Mouse (Mus musculus): ENCODE results near the gene Zic5.
"Not testable (repeated sequence)": the region's sequence is repeated elsewhere in the genome, so short reads cannot be mapped to it uniquely, and the experiment has no call there.

Zic5 gene

DNA sequence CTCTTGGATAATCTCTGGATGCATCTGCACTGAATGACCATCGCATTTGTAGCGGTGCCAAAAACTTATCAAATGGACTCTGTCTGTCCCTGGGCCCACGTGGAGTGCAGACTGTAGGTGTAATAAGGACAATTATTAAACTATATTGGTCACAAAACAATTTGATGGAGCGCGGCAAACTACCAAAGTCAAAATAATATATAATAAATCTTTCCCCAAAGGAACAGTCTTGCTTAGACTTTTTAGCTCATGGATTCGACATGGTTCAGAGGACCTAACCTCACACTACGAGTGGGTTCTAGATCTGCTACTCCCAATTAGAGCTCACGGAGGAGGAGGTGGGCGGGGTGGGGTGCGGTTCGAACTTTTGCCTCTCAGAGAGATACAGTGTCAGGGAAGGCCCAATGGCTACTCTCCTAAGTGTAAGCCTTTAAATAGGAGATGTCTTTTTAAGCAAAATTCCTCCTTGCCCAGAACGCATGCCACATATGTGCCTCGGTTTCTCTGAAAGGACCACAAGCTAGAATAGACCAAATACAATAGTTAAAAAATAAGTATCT is 534 bp upstream of the Zic5 start:
- DNase-seq (ENCODE audit: low read depth, low spot score), result no peak

- no peak for DNase-seq (ENCODE audit: low read depth, low spot score)
These were observed 1.1 kb downstream of the Zic5 start for GRCm38 (mm10) chr14:122464351-122464762.

DNA sequence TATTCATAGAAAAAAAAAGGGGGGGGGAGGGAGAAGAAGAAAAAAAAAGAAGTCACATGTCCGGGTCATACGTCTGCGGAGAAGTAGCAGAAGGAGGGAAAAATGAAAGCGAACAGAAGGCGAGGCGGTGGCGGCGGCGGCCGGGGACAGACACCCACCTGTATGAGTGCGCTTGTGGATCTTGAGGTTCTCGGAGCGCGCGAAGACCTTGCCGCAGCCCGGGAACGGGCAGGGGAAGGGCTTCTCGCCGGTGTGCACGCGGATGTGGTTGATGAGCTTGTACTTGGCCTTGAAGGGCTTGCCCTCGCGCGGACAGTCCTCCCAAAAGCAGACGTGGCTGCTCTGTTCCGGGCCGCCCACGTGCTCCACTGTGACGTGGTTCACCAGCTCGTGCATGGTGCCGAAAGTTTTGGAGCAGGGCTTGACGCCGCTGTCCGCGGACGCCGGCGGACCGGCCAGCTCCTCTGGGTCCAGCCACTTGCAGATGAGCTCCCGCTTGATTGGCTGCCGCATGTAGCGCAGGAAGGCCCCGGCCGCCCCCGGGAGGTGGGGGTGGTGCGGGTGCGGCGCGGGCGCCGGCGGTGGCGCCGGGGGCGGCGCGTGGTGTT is 1.6 kb downstream of the Zic5 start:
- not testable (repeated sequence) for DNase-seq (ENCODE audit: low read depth, low spot score)

- DNase-seq (ENCODE audit: low read depth, low spot score), result no peak
These were observed 2.3 kb downstream of the Zic5 start for GRCm38 (mm10) chr14:122463080-122463691.

- DNase-seq (ENCODE audit: low read depth, low spot score), result no peak
These were observed 2.8 kb downstream of the Zic5 start for GRCm38 (mm10) chr14:122462689-122463079.

- DNase-seq (ENCODE audit: low read depth, low spot score), result no peak
These were observed 3.5 kb downstream of the Zic5 start for GRCm38 (mm10) chr14:122461966-122462365.

DNA sequence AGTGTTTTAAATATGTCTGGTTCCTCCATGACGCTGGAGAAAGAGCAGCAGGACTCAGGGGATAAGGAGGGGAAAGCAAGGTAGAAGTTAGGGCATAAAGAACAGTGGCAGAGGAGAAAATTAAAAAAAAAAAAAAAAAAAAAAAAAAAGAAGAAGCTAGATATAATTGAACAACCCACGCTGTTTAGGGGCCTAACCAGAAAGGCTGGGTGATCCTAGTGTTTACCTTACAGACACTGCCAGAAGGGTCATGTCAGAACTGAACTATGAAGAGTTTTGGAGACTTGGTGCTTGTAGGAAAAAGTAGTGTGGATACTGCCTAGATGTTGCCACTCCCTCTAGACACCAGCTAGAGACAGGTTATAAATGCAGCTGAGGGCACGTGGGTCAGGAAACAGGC is 4.0 kb downstream of the Zic5 start:
- no peak for DNase-seq (ENCODE audit: low read depth, low spot score)

DNA sequence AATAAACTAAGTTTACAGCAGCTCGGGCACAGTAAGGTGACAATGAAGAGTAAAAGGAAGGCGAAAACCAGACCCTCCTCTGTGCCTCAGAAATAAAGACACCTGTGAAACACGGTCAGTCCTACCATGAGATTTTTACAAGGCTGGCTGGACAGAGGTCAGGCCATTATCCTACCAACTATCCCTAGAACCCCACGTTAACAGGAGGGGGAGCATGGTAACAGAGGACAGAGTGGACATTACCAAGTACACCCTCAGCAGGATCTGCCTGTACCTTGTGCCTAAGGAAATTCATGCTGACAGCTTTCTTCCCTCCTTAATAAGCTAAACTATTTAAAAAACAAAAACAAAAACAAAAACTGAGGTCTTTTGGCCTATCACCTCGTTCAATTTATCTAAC is 5.3 kb downstream of the Zic5 start:
- no peak for DNase-seq (ENCODE audit: low read depth, low spot score)

- no peak for DNase-seq (ENCODE audit: low read depth, low spot score)
These were observed 5.7 kb downstream of the Zic5 start for GRCm38 (mm10) chr14:122459776-122460175.

GRCm38 (mm10) chr14:122459332-122459731 is 6.1 kb downstream of the Zic5 start:
- DNase-seq (ENCODE audit: low read depth, low spot score), result not testable (repeated sequence)

GRCm38 (mm10) chr14:122455562-122455958 is 9.9 kb downstream of the Zic5 start:
- DNase-seq (ENCODE audit: low read depth, low spot score), result no peak

GRCm38 (mm10) chr14:122454901-122455561 is 10.4 kb downstream of the Zic5 start:
- no peak for DNase-seq (ENCODE audit: low read depth, low spot score)

DNA sequence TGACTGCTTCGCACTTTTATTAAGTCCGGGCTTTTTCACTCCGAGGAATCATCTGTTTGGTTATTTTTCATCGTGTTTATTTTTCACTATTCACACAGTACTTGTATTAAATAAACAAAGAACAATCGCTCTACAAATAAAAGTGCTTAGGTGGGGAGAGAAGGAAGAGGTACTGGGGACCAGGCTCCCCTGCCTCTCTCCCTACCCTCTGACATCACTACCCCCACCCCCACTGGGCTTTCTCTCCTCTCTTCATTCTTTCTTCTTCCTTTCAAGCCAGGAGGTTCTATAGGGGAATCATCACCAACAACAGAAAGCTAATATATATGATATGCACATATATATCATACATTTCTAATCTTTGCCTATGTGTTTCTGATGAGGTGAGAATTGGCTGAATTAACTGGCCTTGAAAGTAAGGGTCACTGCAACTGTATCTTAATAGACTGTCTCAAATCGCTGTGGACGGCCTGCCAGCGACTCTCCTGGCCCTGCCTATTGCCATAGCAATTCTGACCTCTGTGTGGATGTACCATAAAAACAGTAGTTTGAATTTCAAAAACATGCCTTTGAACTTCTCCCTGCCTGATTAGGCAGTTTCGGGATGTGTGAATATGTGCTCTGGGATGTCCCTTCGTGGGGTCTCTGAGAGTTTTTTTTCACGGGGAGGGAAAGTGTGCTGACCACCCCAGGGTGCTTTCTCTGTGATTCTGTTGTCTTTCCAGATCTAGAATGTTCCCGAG is 11.3 kb downstream of the Zic5 start:
- no peak for DNase-seq (ENCODE audit: low read depth, low spot score)

DNA sequence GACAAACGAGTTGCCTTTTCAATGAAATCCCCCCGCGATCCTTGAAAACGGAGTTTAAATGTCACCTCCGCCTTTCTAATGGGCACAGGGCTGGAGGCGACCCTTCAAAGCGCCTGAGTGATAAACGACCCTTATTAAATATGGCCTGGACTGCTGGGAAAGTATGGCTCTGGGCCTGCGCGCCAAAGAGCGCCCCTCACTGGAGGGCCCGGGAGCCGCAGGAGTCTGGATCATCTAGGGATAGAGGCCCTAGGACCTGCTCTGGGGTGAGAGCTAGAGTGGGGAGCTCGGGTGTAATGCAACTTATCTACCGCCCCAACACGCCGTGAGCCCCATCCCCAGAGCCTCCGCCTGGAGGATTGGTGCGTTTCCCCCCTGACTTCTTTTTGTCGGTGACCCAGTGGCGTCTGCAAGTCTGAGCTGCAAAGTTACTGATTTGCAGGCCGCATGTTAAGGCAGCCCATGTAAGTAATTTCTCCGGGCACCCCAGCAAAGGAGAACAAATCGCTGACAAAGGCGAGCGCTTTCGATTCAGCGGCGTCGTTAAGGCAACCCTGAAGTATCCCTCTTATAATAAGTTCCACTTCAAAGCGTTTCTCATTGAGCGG is 12.0 kb downstream of the Zic5 start:
- DNase-seq (ENCODE audit: low read depth, low spot score), result no peak

- no peak for DNase-seq (ENCODE audit: low read depth, low spot score)
These were observed 12.6 kb downstream of the Zic5 start for GRCm38 (mm10) chr14:122452701-122453387.

GRCm38 (mm10) chr14:122451551-122452145 is 13.8 kb downstream of the Zic5 start:
- DNase-seq (ENCODE audit: low read depth, low spot score), result no peak

DNA sequence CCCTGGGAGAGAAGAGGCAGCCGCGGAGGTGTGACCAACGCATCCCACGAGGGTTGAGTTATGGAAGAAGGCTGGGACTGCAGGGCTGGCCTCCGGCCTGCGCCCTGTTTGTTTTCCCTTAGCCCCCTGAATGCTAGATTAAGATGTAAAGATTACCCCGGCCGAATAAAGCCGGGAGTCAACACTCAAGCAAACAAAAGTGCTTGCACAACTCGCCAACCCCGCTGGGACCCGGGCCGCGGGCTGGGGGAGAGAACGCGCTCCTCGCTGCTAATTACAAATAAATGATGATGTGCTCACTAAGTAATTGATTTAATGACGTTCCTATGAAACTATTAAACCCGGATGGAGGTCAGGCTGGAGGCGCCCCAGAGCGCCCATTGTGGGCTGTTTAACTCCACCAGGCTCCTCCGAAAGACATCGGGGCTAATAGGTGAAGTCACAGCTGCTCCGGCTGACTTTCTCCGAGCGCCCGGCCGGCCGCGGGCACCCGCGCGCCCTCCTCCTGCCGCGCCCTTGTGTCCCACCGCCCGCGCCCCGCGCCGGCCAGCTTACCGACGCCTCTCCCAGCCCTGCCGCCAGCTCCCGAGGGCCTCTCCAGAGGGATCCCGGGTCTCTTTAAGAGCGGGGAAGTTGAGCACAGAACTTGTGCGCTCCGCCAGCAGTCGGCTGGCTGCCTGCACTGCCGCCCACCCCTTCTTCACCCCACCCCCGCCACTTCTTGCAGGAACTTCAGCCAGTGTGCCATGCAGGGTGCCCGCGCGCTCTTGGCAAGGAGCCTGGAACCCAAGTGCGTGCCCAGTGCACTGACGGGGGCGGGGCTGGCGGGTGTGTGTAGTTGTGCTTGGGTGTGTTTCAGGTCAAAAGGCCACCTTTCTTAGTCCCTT is 14.7 kb downstream of the Zic5 start, which contains the start of gene Gm5089:
Gene Gm5089, minus strand, starts transcription at position 620 of the 887 bp plus-strand sequence.
- DNase-seq (ENCODE audit: low read depth, low spot score), result no peak

- DNase-seq (ENCODE audit: low read depth, low spot score), result no peak
These were observed 15.6 kb downstream of the Zic5 start for GRCm38 (mm10) chr14:122449601-122450495.

- DNase-seq (ENCODE audit: low read depth, low spot score), result no peak
These were observed 28.6 kb downstream of the Zic5 start for GRCm38 (mm10) chr14:122436850-122437249.

All from telencephalon, adult 2 months (tissue).